Mouse (Mus musculus): ENCODE data around the gene Cbx4.
A peak's percentile ranks its signal among the peaks of the same experiment; 100 is the strongest.

Cbx4 gene

GRCm38 (mm10) chr11:119056301-119057211 is 29.5 kb downstream of the Cbx4 start:
- DNase-seq = peak; percentile 75

GRCm38 (mm10) chr11:119055571-119056131 is 30.4 kb downstream of the Cbx4 start:
- peak; percentile 46 for DNase-seq

GRCm38 (mm10) chr11:119054351-119055345 is 31.4 kb downstream of the Cbx4 start:
- DNase-seq = peak; percentile 60

- DNase-seq = peak; percentile 39
Measured at GRCm38 (mm10) chr11:119053738-119054350, 32.2 kb downstream of the Cbx4 start.

- peak; percentile 88 for DNase-seq
Measured at GRCm38 (mm10) chr11:119053257-119053670, 32.8 kb downstream of the Cbx4 start.

- peak; percentile 68 for DNase-seq
Measured at GRCm38 (mm10) chr11:119052661-119053256, 33.3 kb downstream of the Cbx4 start.

- DNase-seq = peak; percentile 61
Measured at GRCm38 (mm10) chr11:119051927-119052660, 33.9 kb downstream of the Cbx4 start.

- DNase-seq = no peak
Measured at GRCm38 (mm10) chr11:119051426-119051825, 34.6 kb downstream of the Cbx4 start.

GRCm38 (mm10) chr11:119050361-119050760 is 35.7 kb downstream of the Cbx4 start:
- DNase-seq = no peak

- no peak for DNase-seq
Measured at GRCm38 (mm10) chr11:119048133-119048510, 37.9 kb downstream of the Cbx4 start.

GRCm38 (mm10) chr11:119047261-119048132 is 38.5 kb downstream of the Cbx4 start:
- DNase-seq = peak; percentile 63

GRCm38 (mm10) chr11:119046601-119047245 is 39.3 kb downstream of the Cbx4 start:
- peak; percentile 80 for DNase-seq

GRCm38 (mm10) chr11:119044551-119045337 is 41.3 kb downstream of the Cbx4 start:
- DNase-seq = peak; percentile 79

GRCm38 (mm10) chr11:119043761-119044550 is 42.1 kb downstream of the Cbx4 start:
- DNase-seq = peak; percentile 49

- no peak for DNase-seq
Measured at GRCm38 (mm10) chr11:119043273-119043540, 42.8 kb downstream of the Cbx4 start.

GRCm38 (mm10) chr11:119042466-119043272 is 43.4 kb downstream of the Cbx4 start:
- peak; percentile 51 for DNase-seq

- peak; percentile 39 for DNase-seq
Measured at GRCm38 (mm10) chr11:119041750-119042465, 44.1 kb downstream of the Cbx4 start.
